Mouse (Mus musculus) heart, embryonic 16.5 days (tissue): ENCODE measurements at regions not wholly inside any gene's neighbourhood (a gene's known extent, or its start where the extent isn't known, plus 50 kb on each side); places are given as distances from the start of the nearest gene placed in this dataset.

Experiments
- ATAC-seq: fragments of 200-750 bp; cut with Nextera tagmentation; replicated peaks from 2 replicates; pipeline ENCODE4 v1.8.0; 2017; ENCODE audit warnings: moderate number of reproducible peaks; ENCODE audit not compliant: insufficient read depth, low FRiP score; ENCODE audit errors: extremely low read depth
- H3K27ac ChIP-seq: fragments of 300-500 bp; sonication (generic); 2 replicates; pipeline ENCODE4 v1.5.1; 2014; ENCODE audit warnings: mild to moderate bottlenecking, low read length, control low read depth, moderate library complexity
- H3K27me3 ChIP-seq: fragments of 300-500 bp; sonication (generic); 2 replicates; pipeline ENCODE4 v1.6.1; 2014; ENCODE audit warnings: low read length, mixed read lengths; ENCODE audit not compliant: control insufficient read depth, insufficient read depth
- H3K36me3 ChIP-seq: fragments of 300-500 bp; sonication (generic); 2 replicates; pipeline ENCODE4 v1.6.1; 2014; ENCODE audit not compliant: control insufficient read depth, insufficient read depth
- H3K4me1 ChIP-seq: fragments of 300-500 bp; sonication (generic); 2 replicates; pipeline ENCODE4 v1.6.1; 2014; ENCODE audit warnings: low read length, mixed read lengths; ENCODE audit not compliant: control insufficient read depth, insufficient read depth
- H3K4me2 ChIP-seq: fragments of 300-500 bp; sonication (generic); 2 replicates; pipeline ENCODE4 v1.6.1; 2014; ENCODE audit warnings: low read depth, mild to moderate bottlenecking, control low read depth, low read length
- H3K4me3 ChIP-seq: fragments of 300-500 bp; sonication (generic); 2 replicates; pipeline ENCODE4 v1.5.1; 2014; ENCODE audit warnings: mild to moderate bottlenecking, control low read depth, low read length
- H3K9ac ChIP-seq: fragments of 300-500 bp; sonication (generic); 2 replicates; pipeline ENCODE4 v1.6.1; 2014; ENCODE audit warnings: low read length, control low read depth
- H3K9me3 ChIP-seq: fragments of 300-500 bp; sonication (generic); replicated peaks from 2 replicates; pipeline ENCODE4 v1.6.1; 2016; ENCODE audit warnings: low read length; ENCODE audit not compliant: control insufficient read depth
- WGBS: fragments of 180-500 bp; shearing (Covaris S2); extraction: QIAGEN DNeasy Blood & Tissue Kit; methylation state at CpG from one replicate; pipeline ENCODE4 v1.1.7; 2014; 5-methylcytosine and 5-hydroxymethylcytosine counted together

DNA sequence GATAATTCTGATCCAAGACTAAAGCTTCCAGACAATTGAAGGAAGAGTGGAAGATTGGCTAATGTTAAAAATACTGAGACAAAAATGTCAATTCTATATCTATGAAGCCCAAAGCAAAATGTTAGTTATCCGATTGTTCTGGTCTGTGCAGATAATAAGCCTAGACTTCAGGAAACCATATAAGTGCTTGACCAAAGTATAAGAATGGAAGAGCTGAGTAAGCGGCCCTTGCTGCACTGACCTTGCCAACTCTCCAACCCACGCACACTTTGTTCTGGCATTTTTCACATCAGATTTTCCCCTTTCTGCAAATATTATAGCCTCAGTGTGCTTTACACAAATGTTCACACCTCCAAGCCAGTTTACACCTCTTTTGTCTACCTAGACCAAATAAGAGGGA lies 180.6 kb downstream of the Atp6ap1l start:
- no peaks in the 10 kb centered on the region for H3K36me3 ChIP-seq
- no peak overlapping the region for H3K4me3 ChIP-seq
- no peak overlapping the region for H3K27ac ChIP-seq
- no peaks in the 10 kb centered on the region for H3K9me3 ChIP-seq
- H3K9ac ChIP-seq: no peak overlapping the region
- H3K4me2 ChIP-seq: no peak overlapping the region
- 72% methylated on average over 3 of the region's 3 CpGs for WGBS
- H3K27me3 ChIP-seq: no peaks in the 10 kb centered on the region
- no peaks in the 10 kb centered on the region for H3K4me1 ChIP-seq
- peak; percentile 37; the same call in 1 of the 2 replicates for ATAC-seq

DNA sequence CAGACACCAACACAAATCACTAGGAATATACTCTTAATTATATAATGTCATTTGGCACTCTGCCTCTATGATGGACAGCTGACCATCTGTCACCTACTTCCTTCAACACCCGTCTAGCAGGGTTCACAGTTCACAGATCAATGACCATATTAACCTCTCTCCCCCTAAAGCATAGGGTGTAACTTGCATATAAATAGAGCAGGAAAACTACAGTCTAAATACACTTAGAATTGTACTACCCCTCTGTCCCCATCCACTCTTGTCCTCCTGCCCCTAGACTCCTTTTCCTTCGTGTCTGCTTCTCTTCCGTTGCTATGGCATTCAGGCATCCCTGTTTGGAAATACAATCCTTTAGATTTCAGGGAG lies 181.6 kb downstream of the Atp6ap1l start:
- Histone ChIP-seq H3K36me3 (no peaks in the 10 kb centered on the region), H3K4me1 (no peaks in the 10 kb centered on the region), H3K4me2 (no peak overlapping the region), H3K9me3 (no peaks in the 10 kb centered on the region), H3K4me3 (no peak overlapping the region), H3K9ac (no peak overlapping the region), H3K27me3 (no peaks in the 10 kb centered on the region), H3K27ac (no peak overlapping the region)
- ATAC-seq: no peak
- 66% methylated on average over 3 of the region's 3 CpGs for WGBS

DNA sequence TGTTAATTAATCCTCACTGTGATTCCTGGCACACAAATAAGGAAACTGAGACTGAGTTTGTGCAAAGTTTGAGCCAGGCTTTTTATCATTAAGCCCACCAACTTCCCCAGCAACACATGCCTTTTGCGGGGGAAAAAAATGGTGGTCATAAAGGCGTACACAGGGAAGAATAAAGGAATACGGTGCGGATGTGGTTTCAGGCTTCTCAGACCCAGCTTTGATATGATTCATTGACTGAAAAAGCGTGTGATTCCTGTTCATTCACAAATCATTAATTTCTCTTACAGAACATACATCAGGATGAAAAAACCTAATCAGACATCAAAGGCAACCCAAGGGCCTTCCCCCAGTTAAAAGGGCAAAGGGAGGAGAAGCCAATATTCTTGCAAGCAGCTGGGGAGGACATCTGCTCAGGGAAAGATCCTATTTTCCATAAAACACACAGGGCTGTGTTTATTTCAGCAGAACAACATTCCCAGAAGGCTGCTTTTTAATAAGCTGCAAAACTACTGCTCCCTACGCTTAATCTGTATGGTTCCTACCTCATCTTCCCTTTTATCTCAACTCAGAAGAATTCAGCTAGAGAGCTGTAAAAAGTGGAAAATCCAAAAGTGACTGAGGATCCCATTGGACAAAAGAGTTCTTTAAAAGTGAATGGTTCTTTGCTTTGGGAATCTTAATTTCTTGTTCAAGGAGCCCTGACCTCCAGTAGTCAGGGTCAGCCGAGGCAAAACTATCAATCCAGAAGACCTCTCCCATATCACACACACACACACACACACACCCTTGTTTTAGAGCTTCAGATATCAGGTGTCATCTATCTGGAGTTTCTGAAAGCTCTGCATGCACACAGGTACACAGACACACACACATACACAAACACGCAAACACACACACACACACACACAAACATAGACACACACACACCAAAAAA lies 182.3 kb downstream of the Atp6ap1l start:
- no peaks in the 10 kb centered on the region for H3K27me3 ChIP-seq
- H3K9ac ChIP-seq: no peak overlapping the region
- H3K27ac ChIP-seq: no peak overlapping the region
- no peak for ATAC-seq
- 79% methylated on average over 8 of the region's 8 CpGs for WGBS
- H3K36me3 ChIP-seq: no peaks in the 10 kb centered on the region
- no peak overlapping the region for H3K4me2 ChIP-seq
- no peaks in the 10 kb centered on the region for H3K9me3 ChIP-seq
- H3K4me3 ChIP-seq: no peak overlapping the region
- H3K4me1 ChIP-seq: no peaks in the 10 kb centered on the region

DNA sequence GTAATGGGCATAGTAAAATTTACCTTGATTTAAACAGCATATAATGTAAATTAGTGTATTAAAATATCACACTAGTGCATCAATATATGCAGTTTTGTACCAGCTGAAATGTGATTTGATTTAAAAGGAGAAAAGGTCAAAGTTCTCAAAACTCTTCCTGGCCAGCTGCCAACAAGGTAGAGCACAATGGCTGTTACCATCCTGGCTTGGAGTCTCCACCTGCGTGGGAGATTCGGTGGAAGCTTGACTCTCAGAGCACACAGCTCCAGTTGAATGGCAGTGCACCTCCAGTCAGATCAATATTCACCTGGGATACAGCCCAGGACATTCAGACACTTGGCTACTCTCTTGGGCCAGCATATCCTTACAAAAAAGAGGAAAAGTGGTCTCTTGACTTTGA lies 220.8 kb downstream of the Atp6ap1l start:
- no peak overlapping the region for H3K4me3 ChIP-seq
- H3K9ac ChIP-seq: no peak overlapping the region
- no peak overlapping the region for H3K4me2 ChIP-seq
- no peaks in the 10 kb centered on the region for H3K27me3 ChIP-seq
- H3K4me1 ChIP-seq: no peaks in the 10 kb centered on the region
- H3K36me3 ChIP-seq: no peaks in the 10 kb centered on the region
- ATAC-seq: no peak
- H3K27ac ChIP-seq: no peak overlapping the region
- no peaks in the 10 kb centered on the region for H3K9me3 ChIP-seq
- WGBS: 80% methylated on average over 2 of the region's 2 CpGs

DNA sequence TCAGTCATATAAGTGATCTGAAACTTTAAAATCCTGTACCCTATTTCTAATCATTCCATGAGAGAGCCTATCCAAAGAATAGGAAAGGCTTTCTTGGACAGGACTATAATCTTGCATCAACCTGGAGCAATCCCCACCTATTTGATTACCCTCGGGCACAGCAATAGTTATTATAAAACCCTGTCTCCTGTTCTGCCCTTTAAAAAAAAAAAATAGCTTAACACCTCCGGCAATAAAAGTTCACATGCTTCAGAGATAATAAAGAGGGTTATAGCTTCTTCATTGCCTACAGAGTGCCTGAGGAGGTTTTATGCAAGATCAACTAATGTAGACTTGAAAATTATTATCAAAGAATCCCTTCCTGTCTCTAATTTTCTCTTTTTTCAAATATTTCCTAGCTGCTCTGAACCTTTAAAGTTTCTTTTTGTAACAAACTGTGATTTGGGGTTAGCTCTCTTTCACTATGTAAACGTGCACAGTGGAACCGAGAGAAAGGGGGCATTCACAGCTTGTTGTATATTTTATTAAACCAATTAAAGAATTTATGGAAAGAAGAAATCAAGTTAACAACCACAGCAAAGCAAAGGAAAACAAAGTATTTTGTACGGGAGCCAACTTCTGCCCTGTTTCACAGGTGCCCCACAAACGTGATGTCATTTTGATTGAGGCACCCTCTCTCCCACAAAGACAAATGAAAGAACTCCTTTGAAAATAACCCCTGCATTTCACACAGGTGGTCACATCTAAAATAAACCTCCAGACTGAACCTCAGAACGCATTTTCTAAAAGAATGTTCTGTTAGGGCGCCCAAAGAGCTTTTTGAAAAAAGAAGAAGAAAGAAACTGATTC lies 225.8 kb downstream of the Atp6ap1l start:
- Histone ChIP-seq H3K27ac (no peak overlapping the region), H3K4me2 (no peak overlapping the region), H3K9me3 (no peaks in the 10 kb centered on the region), H3K27me3 (no peaks in the 10 kb centered on the region), H3K4me1 (no peaks in the 10 kb centered on the region), H3K36me3 (no peaks in the 10 kb centered on the region), H3K4me3 (no peak overlapping the region), H3K9ac (no peak overlapping the region)
- ATAC-seq: no peak
- 64% methylated on average over 8 of the region's 8 CpGs for WGBS

DNA sequence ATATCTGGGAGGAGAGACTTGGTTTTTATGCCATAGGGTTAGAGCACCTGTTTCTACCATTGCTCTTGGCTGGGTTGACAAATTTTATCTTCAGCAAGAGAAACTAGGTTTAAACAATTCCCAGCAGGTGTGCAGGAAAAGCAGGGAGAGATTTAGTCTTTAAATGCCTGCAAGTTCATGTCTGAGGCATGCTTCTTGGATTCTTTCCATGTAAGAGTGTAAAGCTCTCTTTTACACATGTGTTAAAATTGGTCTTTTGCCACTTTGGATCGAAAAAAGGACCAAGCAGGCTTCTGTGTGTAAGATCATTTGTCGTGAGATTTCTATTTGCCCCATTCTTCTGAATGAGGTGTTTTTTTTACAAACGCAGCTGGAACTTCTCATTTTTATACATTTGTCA lies 231.3 kb downstream of the Atp6ap1l start:
- Histone ChIP-seq H3K27ac (no peak overlapping the region), H3K36me3 (no peaks in the 10 kb centered on the region), H3K9me3 (no peaks in the 10 kb centered on the region), H3K4me1 (no peaks in the 10 kb centered on the region), H3K9ac (no peak overlapping the region), H3K4me3 (no peak overlapping the region), H3K27me3 (no peaks in the 10 kb centered on the region), H3K4me2 (no peak overlapping the region)
- 59% methylated on average over 3 of the region's 3 CpGs for WGBS
- ATAC-seq: no peak

DNA sequence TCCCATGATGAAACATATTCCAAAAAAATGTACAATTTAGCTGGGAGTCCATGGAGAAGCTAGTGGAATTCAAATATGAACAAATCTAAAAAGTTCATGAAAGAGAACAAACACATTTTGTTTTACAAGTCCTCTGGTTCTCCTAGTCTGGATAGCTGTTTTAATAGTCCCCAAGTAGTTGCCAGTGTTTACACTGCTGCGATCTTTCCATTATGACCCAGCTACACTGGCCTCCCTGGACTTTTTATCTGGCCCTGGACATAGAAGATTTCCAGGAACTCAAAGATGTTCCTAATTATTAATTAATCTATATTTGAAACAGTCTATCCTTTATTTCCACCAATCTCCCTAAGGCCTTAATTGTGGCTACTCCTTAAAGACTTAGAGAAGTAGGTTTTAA lies 232.1 kb downstream of the Atp6ap1l start:
- no peaks in the 10 kb centered on the region for H3K36me3 ChIP-seq
- H3K27ac ChIP-seq: no peak overlapping the region
- no peaks in the 10 kb centered on the region for H3K27me3 ChIP-seq
- H3K4me1 ChIP-seq: no peaks in the 10 kb centered on the region
- H3K9ac ChIP-seq: no peak overlapping the region
- no peak overlapping the region for H3K4me2 ChIP-seq
- WGBS: 86% methylated on average over 1 of the region's 1 CpGs
- H3K4me3 ChIP-seq: no peak overlapping the region
- no peaks in the 10 kb centered on the region for H3K9me3 ChIP-seq
- ATAC-seq: no peak

DNA sequence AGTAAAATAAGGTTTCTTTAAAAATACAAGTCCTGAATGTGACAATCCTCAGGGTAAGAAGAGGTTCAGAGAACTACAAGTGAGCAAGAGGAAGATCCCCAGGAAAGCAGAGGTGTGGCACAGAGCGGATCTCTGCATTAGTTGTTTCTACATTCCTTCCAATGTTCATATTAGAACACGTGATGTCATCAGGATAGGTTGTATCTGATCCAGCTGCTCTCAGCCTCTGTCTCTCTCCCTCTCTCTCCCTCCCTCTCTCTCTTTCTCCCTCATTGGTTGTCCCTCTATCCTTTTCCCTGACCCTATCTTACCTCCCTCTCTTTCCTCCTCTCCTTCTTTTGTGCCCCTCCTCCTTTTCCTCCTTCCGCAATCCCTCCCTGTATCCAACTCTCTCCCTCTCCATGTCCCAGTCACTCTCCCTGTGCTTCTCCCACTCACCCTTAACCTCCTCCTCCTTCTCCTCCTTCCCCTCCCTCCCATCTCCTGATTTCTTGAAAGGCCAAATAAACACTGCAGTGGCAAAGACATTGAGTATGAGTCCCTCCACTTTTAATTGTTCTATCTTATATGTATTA lies 243.5 kb downstream of the Atp6ap1l start:
- 72% methylated on average over 3 of the region's 3 CpGs for WGBS
- Histone ChIP-seq H3K36me3 (no peaks in the 10 kb centered on the region), H3K4me3 (no peak overlapping the region), H3K27ac (no peak overlapping the region), H3K27me3 (no peaks in the 10 kb centered on the region), H3K4me1 (no peaks in the 10 kb centered on the region), H3K4me2 (no peak overlapping the region), H3K9ac (no peak overlapping the region), H3K9me3 (peaks cover 3% of the 10 kb centered on the region; the same call in 1 of the 2 replicates)
- no peak for ATAC-seq

DNA sequence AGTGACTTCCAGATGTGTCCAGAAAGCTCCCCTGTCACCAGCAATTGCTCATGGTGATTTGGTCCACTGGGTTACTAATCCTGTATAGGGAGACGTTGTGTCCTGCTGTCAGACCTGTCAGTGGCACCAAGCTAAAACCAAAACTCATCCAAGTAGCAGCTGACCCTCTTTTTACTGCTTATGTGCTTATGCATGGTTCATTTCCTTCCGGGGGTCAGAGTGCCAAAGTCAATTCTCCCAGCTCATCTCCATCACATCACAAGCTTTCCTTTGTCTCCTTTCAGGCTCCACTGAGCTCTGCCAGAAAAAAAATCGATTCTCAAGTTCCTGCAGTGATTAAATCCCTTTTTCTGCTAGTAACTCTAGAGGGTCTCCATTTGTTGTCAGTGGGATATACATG lies 244.2 kb downstream of the Atp6ap1l start:
- ATAC-seq: no peak
- no peak overlapping the region for H3K9ac ChIP-seq
- H3K27me3 ChIP-seq: no peaks in the 10 kb centered on the region
- 31% methylated on average over 3 of the region's 3 CpGs for WGBS
- H3K4me2 ChIP-seq: no peak overlapping the region
- H3K4me1 ChIP-seq: no peaks in the 10 kb centered on the region
- H3K9me3 ChIP-seq: peaks cover 3% of the 10 kb centered on the region; the same call in 1 of the 2 replicates
- no peaks in the 10 kb centered on the region for H3K36me3 ChIP-seq
- no peak overlapping the region for H3K27ac ChIP-seq
- no peak overlapping the region for H3K4me3 ChIP-seq
